Comparison of ENCODE assay signal across 31 mouse cellular contexts in genomic region chr19:44924699-44925098, GRCm38 (mm10). TPM values are rescaled to one million over a fixed set of nuclear protein-coding genes. Genes with fewer than 3 reads are reported as not detected.
DNase-seq lines count a peak whose midpoint lies in the region; ATAC-seq lines count a peak whose summit lies in the region.
"Had no signal": no experiment of that assay in that cellular context is flagged by ENCODE, and none has a peak within 500 bp of the region (broad histone marks: within the 10 kb centered on the region; RNA-seq: fewer than 3 reads in every experiment).

No protein-coding gene starts in this region.

- H3K36me3 ChIP-seq in heart, embryonic 14.5 days (ENCODE audit: control insufficient read depth, insufficient read depth, low read length): no peaks in the 10 kb centered on the region
- H3K36me3 ChIP-seq: embryonic facial prominence, embryonic 10.5 days; embryonic facial prominence, embryonic 15.5 days; limb, embryonic 15.5 days; liver, embryonic 13.5 days; midbrain, embryonic 12.5 days; neural tube, embryonic 12.5 days had no signal

- no peak overlapping the region for H3K9ac ChIP-seq in heart, embryonic 14.5 days (ENCODE audit: low read length)
- H3K9ac ChIP-seq: embryonic facial prominence, embryonic 15.5 days; forebrain, embryonic 13.5 days; hindbrain, embryonic 14.5 days; limb, embryonic 15.5 days; liver, embryonic 13.5 days; midbrain, embryonic 12.5 days; neural tube, embryonic 12.5 days had no signal

- 23% methylated on average over 5 of the region's 5 CpGs for WGBS in heart, embryonic 14.5 days

- no peaks in the 10 kb centered on the region for H3K27me3 ChIP-seq in heart, embryonic 14.5 days (ENCODE audit: control insufficient read depth, insufficient read depth, low read length)
- H3K27me3 ChIP-seq: embryonic facial prominence, embryonic 15.5 days; limb, embryonic 15.5 days; liver, embryonic 13.5 days; neural tube, embryonic 12.5 days had no signal

- no peak overlapping the region for H3K4me3 ChIP-seq in heart, embryonic 14.5 days (ENCODE audit: control insufficient read depth in 1 of 2, insufficient read depth in 1 of 2, low read depth in 1 of 2, low read length in 2 of 2)
- H3K4me3 ChIP-seq: embryonic facial prominence, embryonic 10.5 days; embryonic facial prominence, embryonic 15.5 days; forebrain, embryonic 13.5 days; limb, embryonic 15.5 days; liver, embryonic 13.5 days; megakaryocyte, embryonic 14.5 days; midbrain, embryonic 12.5 days; myocyte; neural tube, embryonic 12.5 days had no signal

- no peak for ATAC-seq in heart, embryonic 14.5 days (ENCODE audit: insufficient number of reproducible peaks, insufficient read depth, low FRiP score, low read depth)
- ATAC-seq: forebrain, embryonic 13.5 days; intestine, postnatal 0 days; lung, postnatal 0 days had no signal

- no peak overlapping the region for H3K4me2 ChIP-seq in heart, embryonic 14.5 days (ENCODE audit: low read length)
- H3K4me2 ChIP-seq: embryonic facial prominence, embryonic 15.5 days; forebrain, embryonic 13.5 days; hindbrain, embryonic 14.5 days; limb, embryonic 15.5 days; liver, embryonic 13.5 days; midbrain, embryonic 12.5 days; neural tube, embryonic 12.5 days had no signal

- peak; percentile 75 for DNase-seq in heart, adult 11 months
- DNase-seq in heart, adult 18-20 months: no peak
- no peak for DNase-seq in heart, adult 8-10 months (ENCODE audit: low spot score)
- DNase-seq in heart, postnatal 4 days: peak; percentile 35
- no peak for DNase-seq in gastrocnemius, adult 8-10 months (ENCODE audit: low spot score in 2 of 2)
- no peak for DNase-seq in adrenal gland, postnatal 25 days
- DNase-seq: adrenal gland, postnatal 14 days; cerebellum, adult 11-12 months; cerebellum, adult 9-11 months; gastrocnemius, postnatal 36 days; kidney, adult 9 months; kidney, postnatal 10 days; layer of hippocampus, postnatal 36 days; left cerebral cortex, postnatal 4 days; liver, embryonic 13.5 days; lung, adult 18-20 months; lung, postnatal 4 days; right cerebral cortex, adult 18-20 months; thymus, postnatal 4 days had no signal

- no peaks in the 10 kb centered on the region for H3K9me3 ChIP-seq in heart, embryonic 14.5 days (ENCODE audit: control insufficient read depth, low read length)
- H3K9me3 ChIP-seq: embryonic facial prominence, embryonic 10.5 days; embryonic facial prominence, embryonic 15.5 days; forebrain, embryonic 13.5 days; limb, embryonic 15.5 days; liver, embryonic 13.5 days; megakaryocyte, embryonic 14.5 days; midbrain, embryonic 12.5 days; neural tube, embryonic 12.5 days had no signal

- peak overlapping the region; percentile 7 to 10 for H3K27ac ChIP-seq in heart, embryonic 14.5 days (replicated peaks in 1 of 2; ENCODE audit: control insufficient read depth in 1 of 2, insufficient read depth in 1 of 2, low read depth in 2 of 2, low read length in 2 of 2)
- H3K27ac ChIP-seq: embryonic facial prominence, embryonic 10.5 days; embryonic facial prominence, embryonic 15.5 days; forebrain, embryonic 13.5 days; hindbrain, embryonic 14.5 days; limb, embryonic 15.5 days; liver, embryonic 13.5 days; midbrain, embryonic 12.5 days; neural tube, embryonic 12.5 days had no signal

- H3K4me1 ChIP-seq in heart, embryonic 14.5 days (ENCODE audit: control insufficient read depth in 2 of 2, insufficient read depth in 2 of 2, low read length in 2 of 2): peaks cover 9 to 36% of the 10 kb centered on the region in 2 experiments
- H3K4me1 ChIP-seq: forebrain, embryonic 13.5 days had no signal

RNA-seq across cellular contexts. Expression of gene Slf2, which starts 6.3 kb away (rescaled TPM):
- total RNA-seq in heart, adult 18-20 months (2021): 10 to 100 TPM; 22.8 to 23.7 TPM
- 46.4 and 47.0 TPM in 2 replicates for polyA plus RNA-seq in heart, embryonic 14.5 days (2014; fragmentation: Nextera tagmentation; extraction: Ambion mirVana)
- total RNA-seq in heart, adult 8-10 months (2022): 10 to 100 TPM; 18.2 to 21.9 (median 19.7) TPM
- 10 to 100 TPM; 37.2 to 40.9 TPM for total RNA-seq in heart, postnatal 4 days (2021)
- total RNA-seq in gastrocnemius, adult 8-10 months (2022): 10 to 100 TPM; 10.9 to 13.7 (median 11.0) TPM
- total RNA-seq in adrenal gland, postnatal 25 days (2021): 23.8 and 30.8 TPM in 2 replicates

Comparison
In these comparisons a context has a peak if more than half of its experiments do, and no peak if none do; other contexts are left out.
1. DNase-seq: peak in heart, adult 11 months (single experiment) and heart, postnatal 4 days (single experiment); none in heart, adult 18-20 months (0 of 2), heart, adult 8-10 months (single experiment), gastrocnemius, adult 8-10 months (0 of 2) and adrenal gland, postnatal 25 days (single experiment).